Mouse (Mus musculus): ENCODE measurements around the gene Ppp4r3b.

GRCm38 (mm10) chr11:29224754-29225153, 52.1 kb downstream of the Ppp4r3b start:
- TF ChIP-seq CTCF (IDR thresholded peaks at IDR 0.05; ENCODE audit: control insufficient read depth, insufficient read depth, insufficient replicate concordance, low read depth, low read length) = no peak
- no peak for TF ChIP-seq POLR2A (IDR thresholded peaks at IDR 0.05; ENCODE audit: control insufficient read depth, low read depth, low read length)
